Mouse (Mus musculus) myocyte (in vitro differentiated cells): Measurements from ENCODE around the gene Kbtbd12. TPM values are rescaled to one million over a fixed set of nuclear protein-coding genes. Genes with fewer than 3 reads are reported as not detected.

Experiments
- H3K27me3 ChIP-seq: one replicate; pipeline ENCODE4 v1.6.1; 2011; ENCODE audit not compliant: control insufficient read depth, insufficient read depth, insufficient read length
- H3K36me3 ChIP-seq: one replicate; pipeline ENCODE4 v1.6.1; 2011; ENCODE audit not compliant: control insufficient read depth, insufficient read depth
- H3K4me2 ChIP-seq: one replicate; pipeline ENCODE4 v1.6.1; 2011; ENCODE audit warnings: low read depth, control low read depth
- H3K4me3 ChIP-seq: one replicate; pipeline ENCODE4 v1.5.1; 2011; ENCODE audit warnings: mild to moderate bottlenecking, control low read depth, moderate library complexity
- H3K79me2 ChIP-seq: one replicate; pipeline ENCODE4 v1.6.1; 2011; ENCODE audit not compliant: control insufficient read depth, insufficient read depth
- H3ac ChIP-seq: one replicate; pipeline ENCODE4 v1.6.1; 2011; ENCODE audit not compliant: control insufficient read depth, insufficient read length
- CEBPB ChIP-seq: IDR thresholded peaks from 2 replicates; pipeline ENCODE4 v1.6.1; 2011; ENCODE audit warnings: mild to moderate bottlenecking, moderate library complexity; ENCODE audit not compliant: poor library complexity, insufficient read depth, severe bottlenecking
- E2F4 ChIP-seq: IDR thresholded peaks from one replicate; pipeline ENCODE4 v1.6.1; 2011; ENCODE audit warnings: mild to moderate bottlenecking, control low read depth, moderate library complexity; ENCODE audit not compliant: insufficient read depth
- MAX ChIP-seq: IDR thresholded peaks from one replicate; pipeline ENCODE4 v1.6.1; 2011; ENCODE audit warnings: low read depth, mild to moderate bottlenecking, control low read depth
- MYOD1 ChIP-seq, 3 experiments: IDR thresholded peaks; one replicate each; pipeline ENCODE4 v1.6.1; 2011; ENCODE audit warnings: control low read depth in 2 of 3, low read depth in 2 of 3, mild to moderate bottlenecking in 2 of 3, moderate library complexity in 1 of 3; ENCODE audit not compliant: insufficient read length in 2 of 3, control insufficient read depth in 1 of 3
- MYOG ChIP-seq, 3 experiments: IDR thresholded peaks; one replicate each; pipeline ENCODE4 v1.6.1; 2011; ENCODE audit warnings: control low read depth in 2 of 3, low read depth in 2 of 3, mild to moderate bottlenecking in 2 of 3; ENCODE audit not compliant: insufficient read length in 2 of 3, control insufficient read depth in 1 of 3, insufficient read depth in 1 of 3
- POLR2A ChIP-seq: IDR thresholded peaks from one replicate; pipeline ENCODE4 v1.6.1; 2011; ENCODE audit warnings: low read depth, mild to moderate bottlenecking, control low read depth, moderate library complexity; ENCODE audit not compliant: insufficient read length
- POLR2AphosphoS2 ChIP-seq: IDR thresholded peaks from one replicate; pipeline ENCODE4 v1.6.1; 2011; ENCODE audit warnings: low read depth, control low read depth; ENCODE audit not compliant: insufficient read length
- REST ChIP-seq: IDR thresholded peaks from one replicate; pipeline ENCODE4 v1.6.1; 2011; ENCODE audit warnings: mild to moderate bottlenecking, control low read depth, moderate library complexity; ENCODE audit not compliant: insufficient read depth, insufficient read length
- SRF ChIP-seq: IDR thresholded peaks from one replicate; pipeline ENCODE4 v1.6.1; 2011; ENCODE audit warnings: low read depth; ENCODE audit not compliant: control insufficient read depth, insufficient read length
- TCF12 ChIP-seq: IDR thresholded peaks from one replicate; pipeline ENCODE4 v1.6.1; 2011; ENCODE audit warnings: mild to moderate bottlenecking, control low read depth; ENCODE audit not compliant: poor library complexity, insufficient read depth, severe bottlenecking
- TCF3 ChIP-seq: IDR thresholded peaks from one replicate; pipeline ENCODE4 v1.6.1; 2011; ENCODE audit warnings: low read depth, control low read depth; ENCODE audit not compliant: insufficient read length
- USF1 ChIP-seq: IDR thresholded peaks from one replicate; pipeline ENCODE4 v1.6.1; 2011; ENCODE audit warnings: low read depth, mild to moderate bottlenecking, control low read depth, moderate library complexity
- polyA plus RNA-seq: library from polyadenylated mRNA; unstranded; fragments of >200 nt; fragmentation: generic; extraction: Trizol; gene quantifications from one replicate; pipeline ENCODE4 v1.2.1, GENCODE M21; 2012; ENCODE audit warnings: missing spikeins

The Kbtbd12 gene
- polyA plus RNA-seq, 1 experiment = 1.3 TPM

- H3ac ChIP-seq = no peak overlapping the region
- TF ChIP-seq SRF (no peak), MYOG (IDR thresholded peaks at IDR 0.05; ENCODE audit: control insufficient read depth in 1 of 3, insufficient read depth in 1 of 3, insufficient read length in 2 of 3, low read depth in 2 of 3) (no peak), POLR2AphosphoS2 (no peak), TCF3 (no peak), POLR2A (no peak)
- H3K4me2 ChIP-seq = no peak overlapping the region
- no peaks in the 10 kb centered on the region for H3K79me2 ChIP-seq
- H3K4me3 ChIP-seq = no peak overlapping the region
- H3K27me3 ChIP-seq = peaks cover 14% of the 10 kb centered on the region
- no peaks in the 10 kb centered on the region for H3K36me3 ChIP-seq
Observed at GRCm38 (mm10) chr6:88540093-88540755, 97.5 kb downstream of the Kbtbd12 start.

GRCm38 (mm10) chr6:88530306-88530705, 107.4 kb downstream of the Kbtbd12 start:
- Histone ChIP-seq H3K4me2 (no peak overlapping the region), H3K4me3 (no peak overlapping the region), H3K27me3 (peaks cover 20% of the 10 kb centered on the region), H3K36me3 (no peaks in the 10 kb centered on the region), H3K79me2 (no peaks in the 10 kb centered on the region), H3ac (no peak overlapping the region)
- TF ChIP-seq SRF (no peak), MYOG (IDR thresholded peaks at IDR 0.05; ENCODE audit: control insufficient read depth in 1 of 3, insufficient read depth in 1 of 3, insufficient read length in 2 of 3, low read depth in 2 of 3) (no peak), CEBPB (no peak), MYOD1 (IDR thresholded peaks at IDR 0.05; ENCODE audit: control insufficient read depth in 1 of 3, insufficient read length in 2 of 3, low read depth in 2 of 3) (no peak), POLR2AphosphoS2 (no peak), E2F4 (no peak), MAX (no peak)

DNA sequence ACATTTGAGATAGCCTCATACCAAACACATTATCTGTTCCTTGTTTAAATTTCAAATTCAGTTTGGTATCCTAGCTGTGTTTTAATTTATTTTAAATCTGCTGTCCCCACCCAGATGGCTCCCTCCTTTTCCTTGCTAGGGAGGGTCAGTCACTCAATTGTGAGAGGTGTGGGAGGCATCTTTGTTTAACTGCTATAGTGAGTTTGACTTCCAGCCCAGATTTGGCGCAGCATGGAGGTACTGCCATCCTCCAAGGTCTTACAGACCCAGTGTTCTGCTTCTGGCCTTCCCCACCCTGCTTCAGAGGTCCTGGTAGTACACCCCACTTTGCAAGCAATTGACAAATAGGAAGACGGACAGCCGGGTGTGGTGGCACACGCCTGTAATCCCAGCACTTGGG, 113.7 kb downstream of the Kbtbd12 start:
- Histone ChIP-seq H3K79me2 (no peaks in the 10 kb centered on the region), H3K36me3 (no peaks in the 10 kb centered on the region), H3K4me2 (no peak overlapping the region), H3ac (no peak overlapping the region), H3K27me3 (peaks cover 11% of the 10 kb centered on the region), H3K4me3 (no peak overlapping the region)
- TF ChIP-seq REST (no peak), MYOG (IDR thresholded peaks at IDR 0.05; ENCODE audit: control insufficient read depth in 1 of 3, insufficient read depth in 1 of 3, insufficient read length in 2 of 3, low read depth in 2 of 3) (no peak), TCF3 (no peak), POLR2A (no peak), SRF (no peak)

DNA sequence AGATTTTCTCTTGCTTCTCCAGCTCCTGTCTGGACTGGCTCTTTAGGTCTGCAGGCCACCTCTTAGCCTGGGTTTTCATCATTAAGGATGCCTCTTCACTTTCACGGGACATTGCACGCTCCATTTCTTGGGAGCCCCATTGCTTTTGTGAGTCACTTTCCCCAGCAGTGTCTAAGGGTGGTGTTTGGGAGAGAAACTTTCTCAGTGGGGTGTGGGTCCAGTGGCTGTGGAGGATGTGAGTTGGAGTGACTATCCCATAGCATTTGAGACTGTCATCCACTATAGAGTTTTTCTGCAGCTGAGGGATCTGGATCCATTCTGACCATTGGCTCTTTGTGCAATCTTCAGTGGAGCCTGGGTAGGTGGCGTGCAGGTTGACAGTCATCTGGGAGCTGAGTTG, 114.3 kb downstream of the Kbtbd12 start:
- H3K79me2 ChIP-seq = no peaks in the 10 kb centered on the region
- H3K4me3 ChIP-seq = no peak overlapping the region
- TF ChIP-seq REST (no peak), CEBPB (no peak), MYOG (IDR thresholded peaks at IDR 0.05; ENCODE audit: control insufficient read depth in 1 of 3, insufficient read depth in 1 of 3, insufficient read length in 2 of 3, low read depth in 2 of 3) (no peak), TCF12 (no peak), USF1 (no peak), TCF3 (no peak), MYOD1 (IDR thresholded peaks at IDR 0.05; ENCODE audit: control insufficient read depth in 1 of 3, insufficient read length in 2 of 3, low read depth in 2 of 3) (no peak), POLR2AphosphoS2 (no peak), SRF (no peak), POLR2A (no peak), MAX (no peak), E2F4 (no peak)
- H3K36me3 ChIP-seq = no peaks in the 10 kb centered on the region
- peaks cover 11% of the 10 kb centered on the region for H3K27me3 ChIP-seq
- H3K4me2 ChIP-seq = no peak overlapping the region
- H3ac ChIP-seq = no peak overlapping the region

DNA sequence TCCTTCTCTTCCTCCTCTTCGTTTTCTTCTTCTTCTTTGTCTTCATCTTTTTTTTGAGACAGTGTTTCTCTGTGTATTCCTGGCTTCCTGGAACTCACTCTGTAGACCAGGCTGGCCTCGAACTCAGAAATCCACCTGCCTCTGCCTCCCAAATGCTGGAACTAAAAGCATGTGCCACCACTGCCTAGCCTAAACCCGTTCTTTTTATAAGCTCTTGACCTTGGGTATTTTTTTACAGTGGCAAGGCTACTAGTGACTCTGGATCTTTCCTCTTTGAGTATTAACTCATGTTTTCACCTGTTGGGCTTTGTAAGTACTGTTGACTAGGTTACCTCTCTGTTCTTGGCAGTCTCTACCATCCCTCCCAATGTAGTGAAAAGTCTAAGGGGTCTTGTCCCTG, 114.7 kb downstream of the Kbtbd12 start:
- Histone ChIP-seq H3K36me3 (no peaks in the 10 kb centered on the region), H3K4me2 (no peak overlapping the region), H3K27me3 (peaks cover 11% of the 10 kb centered on the region), H3K79me2 (peaks cover 4% of the 10 kb centered on the region), H3ac (no peak overlapping the region), H3K4me3 (no peak overlapping the region)
- TF ChIP-seq MYOG (IDR thresholded peaks at IDR 0.05; ENCODE audit: control insufficient read depth in 1 of 3, insufficient read depth in 1 of 3, insufficient read length in 2 of 3, low read depth in 2 of 3) (no peak), USF1 (no peak), E2F4 (no peak), MAX (no peak), SRF (no peak), POLR2A (no peak), POLR2AphosphoS2 (no peak), CEBPB (no peak), TCF12 (no peak), REST (no peak), MYOD1 (IDR thresholded peaks at IDR 0.05; ENCODE audit: control insufficient read depth in 1 of 3, insufficient read length in 2 of 3, low read depth in 2 of 3) (no peak), TCF3 (no peak)
